Mouse (Mus musculus) megakaryocyte, embryonic 14.5 days (primary cell): Measurements from ENCODE around the gene Usf1.

Experiments
- FLI1 ChIP-seq: IDR thresholded peaks from 2 replicates; pipeline ENCODE4 v1.6.1; 2012; ENCODE audit warnings: low read length, inconsistent platforms, mixed read lengths
- GATA1 ChIP-seq: IDR thresholded peaks from 3 replicates; pipeline ENCODE4 v1.6.1; 2012; ENCODE audit warnings: mixed read lengths, low read length, inconsistent platforms, borderline replicate concordance

- TF ChIP-seq FLI1: no peak
- no peak for TF ChIP-seq GATA1
These were observed 28.0 kb downstream of the Usf1 start for GRCm38 (mm10) chr1:171439072-171439471.
